Mouse (Mus musculus) gastrocnemius, postnatal 36 days (tissue): Measurements from ENCODE around the gene St6galnac6. TPM values are rescaled to one million over a fixed set of nuclear protein-coding genes. Genes with fewer than 3 reads are reported as not detected.

Source experiments
- DNase-seq, 2 experiments: peaks; one replicate each; pipeline ENCODE4 v3.0.0; 2022
- intact Hi-C: fragments of 180-260 bp; cut with DNase I; formaldehyde crosslinking; loops from one replicate; pipeline ENCODE4 v1.15.1; 2025
- total RNA-seq, 2 experiments: library from RNA; stranded (reverse); gene quantifications; 2 replicates each; pipeline ENCODE4 v1.2.3; 2021

Gene St6galnac6
- total RNA-seq, 2 experiments from 2014 or later, result 34.9 to 46.5 TPM

- no peak for DNase-seq
- intact Hi-C loops, result no loop called here
These were observed 9.4 kb downstream of the St6galnac6 start for GRCm38 (mm10) chr2:32608778-32609435.

- no peak for DNase-seq
- intact Hi-C loops, result loop anchor here (5.0 kb wide), 1 partner anchor 33 kb away; the partner anchor contains the start of gene 9430097D07Rik
These were observed 11.2 kb downstream of the St6galnac6 start for GRCm38 (mm10) chr2:32610610-32611229.

- intact Hi-C loops, result loop anchor here (5.0 kb wide), 1 partner anchor 35 kb away; the partner anchor contains the start of gene 9430097D07Rik
These were observed 12.8 kb downstream of the St6galnac6 start for GRCm38 (mm10) chr2:32612274-32612673.

GRCm38 (mm10) chr2:32617109-32617508, 17.6 kb downstream of the St6galnac6 start:
- DNase-seq, result no peak

More at GRCm38 (mm10) chr2:32612274-32612673, 12.8 kb downstream of the St6galnac6 start:
- no peak for DNase-seq

GRCm38 (mm10) chr2:32617601-32618000, 18.1 kb downstream of the St6galnac6 start:
- no peak for DNase-seq
- intact Hi-C loops, result no loop called here

More at GRCm38 (mm10) chr2:32617109-32617508, 17.6 kb downstream of the St6galnac6 start:
- intact Hi-C loops, result no loop called here

GRCm38 (mm10) chr2:32618051-32618450, 18.5 kb downstream of the St6galnac6 start:
- no peak for DNase-seq
- intact Hi-C loops, result no loop called here

GRCm38 (mm10) chr2:32620682-32621516, 21.4 kb downstream of the St6galnac6 start:
- intact Hi-C loops, result no loop called here
- peak in 1 of 2 experiments; percentile 29 for DNase-seq

GRCm38 (mm10) chr2:32621517-32621859, 22.0 kb downstream of the St6galnac6 start, which contains the start of gene Ak1:
Gene Ak1, plus strand, starts transcription at chr2:32621758.
- intact Hi-C loops, result no loop called here
- peak in 1 of 2 experiments; percentile 20 for DNase-seq

GRCm38 (mm10) chr2:32624111-32624748, 24.7 kb downstream of the St6galnac6 start:
- intact Hi-C loops, result no loop called here
- no peak for DNase-seq

GRCm38 (mm10) chr2:32625212-32625872, 25.8 kb downstream of the St6galnac6 start:
- intact Hi-C loops, result no loop called here
- peak; percentile 69 to 70 for DNase-seq

- intact Hi-C loops, result no loop called here
- peak; percentile 72 to 75 for DNase-seq
These were observed 26.6 kb downstream of the St6galnac6 start for GRCm38 (mm10) chr2:32625873-32626694.

- intact Hi-C loops, result no loop called here
- no peak for DNase-seq
These were observed 27.9 kb downstream of the St6galnac6 start for GRCm38 (mm10) chr2:32627266-32628043.

- DNase-seq, result no peak
- intact Hi-C loops, result no loop called here
These were observed 28.6 kb downstream of the St6galnac6 start for GRCm38 (mm10) chr2:32628044-32628550.

- intact Hi-C loops, result no loop called here
- DNase-seq, result peak; percentile 74 to 81
These were observed 29.2 kb downstream of the St6galnac6 start for GRCm38 (mm10) chr2:32628729-32629128.

GRCm38 (mm10) chr2:32629276-32629976, 29.9 kb downstream of the St6galnac6 start:
- intact Hi-C loops, result no loop called here
- DNase-seq, result peak in 1 of 2 experiments; percentile 46

GRCm38 (mm10) chr2:32630036-32630435, 30.5 kb downstream of the St6galnac6 start:
- no peak for DNase-seq
- intact Hi-C loops, result no loop called here

GRCm38 (mm10) chr2:32631046-32631445, 31.5 kb downstream of the St6galnac6 start:
- intact Hi-C loops, result no loop called here
- DNase-seq, result no peak
